Mouse (Mus musculus): ENCODE data around the gene Slc25a4.

DNA sequence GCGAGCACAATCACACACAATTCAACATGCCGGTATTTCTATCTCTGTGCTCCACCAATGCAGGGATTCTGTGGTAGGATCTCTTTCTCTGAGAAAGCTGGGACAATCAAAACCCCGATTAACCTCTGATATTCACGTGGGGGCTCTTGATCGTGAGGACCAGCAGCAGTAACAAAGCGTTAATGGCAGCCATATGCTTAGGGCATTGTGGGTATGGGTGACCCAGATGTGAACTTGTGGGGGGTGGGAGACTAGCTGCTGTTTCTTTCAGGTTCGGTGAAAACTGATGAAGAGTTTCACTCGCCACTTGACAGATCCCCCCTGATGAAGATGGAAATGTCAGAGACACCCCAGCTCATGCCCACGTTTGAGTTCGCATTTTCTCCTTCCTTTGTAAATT, 40.5 kb upstream of the Slc25a4 start:
- TF ChIP-seq CTCF (IDR thresholded peaks at IDR 0.05; ENCODE audit: borderline replicate concordance, insufficient read depth, low read length): no peak
- no peak for TF ChIP-seq POLR2A (IDR thresholded peaks at IDR 0.05; ENCODE audit: low read depth, low read length)

Measured in embryonic fibroblast, embryonic 13.5 days (primary cell).